Mouse (Mus musculus): ENCODE results near the gene Dip2b.

DNA sequence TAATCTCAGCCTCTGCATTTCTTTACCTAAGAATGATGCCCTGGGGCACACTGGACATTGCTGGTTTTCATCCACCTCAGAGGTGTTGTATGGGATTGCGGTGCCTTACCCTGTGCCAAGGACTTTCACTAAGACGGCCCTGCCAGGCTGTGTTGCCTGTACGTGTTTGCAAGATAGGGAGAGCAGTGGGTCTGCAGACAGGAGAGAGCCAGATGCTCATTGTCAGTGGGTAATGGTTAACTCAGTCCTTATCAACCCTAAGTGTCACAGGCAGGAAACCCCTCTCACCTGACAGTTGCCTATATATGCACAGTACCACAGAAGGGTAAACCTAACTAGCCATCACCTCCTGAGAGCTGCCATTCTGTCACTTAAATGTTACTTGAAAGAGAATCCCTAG, 107.5 kb downstream of the Dip2b start:
- TF ChIP-seq CTCF (IDR thresholded peaks at IDR 0.05; ENCODE audit: insufficient read depth, low read length) (no peak), POLR2A (IDR thresholded peaks at IDR 0.05; ENCODE audit: borderline replicate concordance, extremely low read depth, low read depth, low read length) (no peak)

Data from lung, adult 2 months (tissue).